Mouse (Mus musculus) forebrain, postnatal 0 days (tissue): ENCODE measurements around the gene Hoxb4. TPM values are rescaled to one million over a fixed set of nuclear protein-coding genes. Genes with fewer than 3 reads are reported as not detected.

Source experiments
- ATAC-seq: fragments of 200-750 bp; cut with Nextera tagmentation; 2 replicates; pipeline ENCODE4 v1.8.0; 2017; ENCODE audit warnings: mild to moderate bottlenecking, moderate library complexity
- DNase-seq: peaks from one replicate; pipeline ENCODE4 v3.0.0-alpha.2; 2015
- H3K27ac ChIP-seq: fragments of 300-500 bp; sonication (generic); 2 replicates; pipeline ENCODE4 v1.5.1; 2014; ENCODE audit warnings: low read depth, mild to moderate bottlenecking, antibody characterized with exemption, low read length, moderate library complexity, mixed read lengths
- H3K27me3 ChIP-seq: fragments of 300-500 bp; sonication (generic); 2 replicates; pipeline ENCODE4 v1.6.1; 2014; ENCODE audit warnings: mild to moderate bottlenecking, low read length, mixed read lengths; ENCODE audit not compliant: insufficient read depth
- H3K36me3 ChIP-seq: fragments of 300-500 bp; sonication (generic); 2 replicates; pipeline ENCODE4 v1.6.1; 2014; ENCODE audit warnings: mild to moderate bottlenecking, moderate library complexity; ENCODE audit not compliant: insufficient read depth
- H3K4me1 ChIP-seq: fragments of 300-500 bp; sonication (generic); 2 replicates; pipeline ENCODE4 v1.6.1; 2014; ENCODE audit warnings: antibody characterized with exemption; ENCODE audit not compliant: insufficient read depth
- H3K4me2 ChIP-seq: fragments of 300-500 bp; sonication (generic); 2 replicates; pipeline ENCODE4 v1.6.1; 2014; ENCODE audit warnings: low read depth, mild to moderate bottlenecking, moderate library complexity
- H3K4me3 ChIP-seq: fragments of 300-500 bp; sonication (generic); 2 replicates; pipeline ENCODE4 v1.5.1; 2014; ENCODE audit warnings: low read depth, low read length, mixed read lengths
- H3K9ac ChIP-seq: fragments of 300-500 bp; sonication (generic); 2 replicates; pipeline ENCODE4 v1.6.1; 2014; ENCODE audit warnings: mild to moderate bottlenecking
- H3K9me3 ChIP-seq: fragments of 300-500 bp; sonication (generic); 2 replicates; pipeline ENCODE4 v1.6.1; 2016; ENCODE audit warnings: low read length
- CTCF ChIP-seq: sonication (generic); IDR thresholded peaks from 2 replicates; pipeline ENCODE4 v1.5.1; 2016; ENCODE audit warnings: antibody characterized with exemption, control low read depth, low read depth
- WGBS: fragments of 180-500 bp; shearing (Covaris S2); extraction: QIAGEN DNeasy Blood & Tissue Kit; methylation state at CpG from one replicate; pipeline ENCODE4 v1.1.7; 2014; 5-methylcytosine and 5-hydroxymethylcytosine counted together
- polyA plus RNA-seq: library from polyadenylated mRNA; unstranded; fragments of >200 nt; fragmentation: Nextera tagmentation; extraction: Ambion mirVana; gene quantifications from 2 replicates; pipeline ENCODE4 v1.2.1, GENCODE M21; 2015
- total RNA-seq: library from RNA; depleted of rRNA; stranded (reverse); fragments of >200 nt; gene quantifications from 2 replicates; pipeline ENCODE4 v1.2.3, GENCODE M21; 2014

The Hoxb4 gene
- total and polyA plus RNA-seq, 2 experiments from 2014 or later: not detected

GRCm38 (mm10) chr11:96295092-96295835, 22.8 kb upstream of the Hoxb4 start:
- DNase-seq (no peak), ATAC-seq (no peak)
- H3K4me3 ChIP-seq: no peak overlapping the region
- WGBS: 1% methylated on average over 29 of the region's 30 CpGs
- no peak overlapping the region for H3K27ac ChIP-seq
- H3K9ac ChIP-seq: no peak overlapping the region
- no peaks in the 10 kb centered on the region for H3K4me1 ChIP-seq
- no peaks in the 10 kb centered on the region for H3K36me3 ChIP-seq
- no peak for TF ChIP-seq CTCF
- H3K27me3 ChIP-seq: peaks cover 94% of the 10 kb centered on the region
- H3K4me2 ChIP-seq: no peak overlapping the region
- no peaks in the 10 kb centered on the region for H3K9me3 ChIP-seq

- no peak for DNase-seq
- Histone ChIP-seq H3K4me2 (no peak overlapping the region), H3K36me3 (no peaks in the 10 kb centered on the region), H3K4me1 (no peaks in the 10 kb centered on the region), H3K27me3 (peaks cover 100% of the 10 kb centered on the region), H3K9me3 (no peaks in the 10 kb centered on the region), H3K27ac (no peak overlapping the region), H3K9ac (no peak overlapping the region), H3K4me3 (no peak overlapping the region)
- TF ChIP-seq CTCF: no peak
- 3% methylated on average over 2 of the region's 2 CpGs for WGBS
- ATAC-seq: no peak
These were observed 21.1 kb upstream of the Hoxb4 start for GRCm38 (mm10) chr11:96296997-96297396.

- Histone ChIP-seq H3K4me1 (no peaks in the 10 kb centered on the region), H3K4me3 (no peak overlapping the region), H3K36me3 (no peaks in the 10 kb centered on the region), H3K27ac (no peak overlapping the region), H3K9ac (no peak overlapping the region), H3K9me3 (no peaks in the 10 kb centered on the region), H3K4me2 (no peak overlapping the region), H3K27me3 (peaks cover 100% of the 10 kb centered on the region)
- 2% methylated on average over 3 of the region's 3 CpGs for WGBS
- no peak for TF ChIP-seq CTCF
- no peak for ATAC-seq
- no peak for DNase-seq
These were observed 20.6 kb upstream of the Hoxb4 start for GRCm38 (mm10) chr11:96297428-96297827.

GRCm38 (mm10) chr11:96297968-96298635, 20.0 kb upstream of the Hoxb4 start:
- H3K4me1 ChIP-seq: no peaks in the 10 kb centered on the region
- no peak overlapping the region for H3K4me2 ChIP-seq
- WGBS: 2% methylated on average over 11 of the region's 11 CpGs
- H3K27ac ChIP-seq: no peak overlapping the region
- H3K9ac ChIP-seq: no peak overlapping the region
- no peaks in the 10 kb centered on the region for H3K9me3 ChIP-seq
- H3K4me3 ChIP-seq: no peak overlapping the region
- H3K27me3 ChIP-seq: peaks cover 100% of the 10 kb centered on the region
- no peak for ATAC-seq
- no peaks in the 10 kb centered on the region for H3K36me3 ChIP-seq
- peak; percentile 52 for DNase-seq
- no peak for TF ChIP-seq CTCF

DNA sequence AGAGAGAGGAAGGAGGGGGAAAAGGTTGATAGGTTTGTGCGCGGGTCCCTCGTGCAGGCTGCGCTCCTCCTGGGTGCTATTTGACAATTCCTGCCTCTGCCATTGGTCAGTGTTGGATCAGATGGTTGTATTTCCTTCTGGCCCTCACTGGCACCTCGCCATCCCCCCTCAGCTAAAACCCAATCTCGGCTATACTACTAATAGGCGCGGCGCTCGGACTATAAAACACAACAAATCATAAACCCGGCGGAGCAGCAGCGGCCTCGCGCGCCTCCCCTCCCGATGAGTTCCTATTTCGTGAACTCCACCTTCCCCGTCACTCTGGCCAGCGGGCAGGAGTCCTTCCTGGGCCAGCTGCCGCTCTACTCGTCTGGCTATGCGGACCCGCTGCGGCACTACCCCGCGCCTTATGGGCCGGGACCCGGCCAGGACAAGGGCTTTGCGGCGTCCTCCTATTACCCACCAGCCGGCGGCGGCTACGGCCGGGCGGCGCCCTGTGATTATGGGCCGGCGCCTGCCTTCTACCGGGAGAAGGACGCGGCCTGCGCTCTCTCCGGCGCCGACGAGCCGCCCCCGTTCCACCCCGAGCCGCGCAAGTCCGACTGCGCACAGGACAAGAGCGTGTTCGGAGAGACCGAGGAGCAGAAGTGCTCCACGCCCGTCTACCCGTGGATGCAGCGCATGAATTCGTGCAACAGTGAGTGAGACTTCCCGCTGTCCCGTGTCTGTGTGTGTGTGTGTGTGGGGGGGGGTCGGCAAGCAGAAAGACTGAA, 19.0 kb upstream of the Hoxb4 start:
- no peak overlapping the region for H3K4me3 ChIP-seq
- no peak overlapping the region for H3K4me2 ChIP-seq
- ATAC-seq (no peak), DNase-seq (no peak)
- no peak for TF ChIP-seq CTCF
- no peaks in the 10 kb centered on the region for H3K4me1 ChIP-seq
- H3K9me3 ChIP-seq: no peaks in the 10 kb centered on the region
- H3K36me3 ChIP-seq: no peaks in the 10 kb centered on the region
- H3K9ac ChIP-seq: no peak overlapping the region
- no peak overlapping the region for H3K27ac ChIP-seq
- H3K27me3 ChIP-seq: peaks cover 100% of the 10 kb centered on the region
- WGBS: 2% methylated on average over 66 of the region's 66 CpGs

- Histone ChIP-seq H3K36me3 (no peaks in the 10 kb centered on the region), H3K4me3 (no peak overlapping the region), H3K9ac (no peak overlapping the region), H3K27ac (no peak overlapping the region), H3K4me1 (no peaks in the 10 kb centered on the region), H3K27me3 (peaks cover 100% of the 10 kb centered on the region), H3K9me3 (no peaks in the 10 kb centered on the region), H3K4me2 (no peak overlapping the region)
- no peak for TF ChIP-seq CTCF
- ATAC-seq: no peak
- no peak for DNase-seq
- WGBS: under 1% methylated on average over 9 of the region's 9 CpGs
These were observed 18.3 kb upstream of the Hoxb4 start for GRCm38 (mm10) chr11:96299781-96300180.
